Mouse (Mus musculus) midbrain, embryonic 15.5 days (tissue): ENCODE data around the gene Fbxo34. TPM values are rescaled to one million over a fixed set of nuclear protein-coding genes. Genes with fewer than 3 reads are reported as not detected.

Experiments
- ATAC-seq: fragments of 200-750 bp; cut with Nextera tagmentation; replicated peaks from 2 replicates; pipeline ENCODE4 v1.8.0; 2017; ENCODE audit warnings: moderate TSS enrichment
- H3K27ac ChIP-seq: fragments of 300-500 bp; sonication (generic); 2 replicates; pipeline ENCODE4 v1.5.1; 2015; ENCODE audit warnings: mild to moderate bottlenecking, inconsistent platforms
- H3K27me3 ChIP-seq: fragments of 300-500 bp; sonication (generic); replicated peaks from 2 replicates; pipeline ENCODE4 v1.6.1; 2015; ENCODE audit warnings: inconsistent platforms
- H3K36me3 ChIP-seq: fragments of 300-500 bp; sonication (generic); replicated peaks from 2 replicates; pipeline ENCODE4 v1.6.1; 2015; ENCODE audit warnings: inconsistent platforms
- H3K4me1 ChIP-seq: fragments of 300-500 bp; sonication (generic); 2 replicates; pipeline ENCODE4 v1.6.1; 2015; ENCODE audit warnings: inconsistent platforms
- H3K4me2 ChIP-seq: fragments of 300-500 bp; sonication (generic); 2 replicates; pipeline ENCODE4 v1.6.1; 2015; ENCODE audit warnings: inconsistent platforms, mild to moderate bottlenecking, moderate library complexity
- H3K4me3 ChIP-seq: fragments of 300-500 bp; sonication (generic); 2 replicates; pipeline ENCODE4 v1.5.1; 2015; ENCODE audit warnings: mild to moderate bottlenecking, inconsistent platforms
- H3K9ac ChIP-seq: fragments of 300-500 bp; sonication (generic); 2 replicates; pipeline ENCODE4 v1.6.1; 2015; ENCODE audit warnings: mild to moderate bottlenecking, inconsistent platforms
- H3K9me3 ChIP-seq: fragments of 300-500 bp; sonication (generic); 2 replicates; pipeline ENCODE4 v1.6.1; 2016; ENCODE audit warnings: inconsistent platforms
- WGBS: fragments of 180-500 bp; shearing (Covaris S2); methylation state at CpG from one replicate; pipeline ENCODE4 v1.1.7; 2015; ENCODE audit warnings: mixed read lengths; 5-methylcytosine and 5-hydroxymethylcytosine counted together
- polyA plus RNA-seq: library from polyadenylated mRNA; unstranded; fragments of >200 nt; fragmentation: Nextera tagmentation; extraction: Ambion mirVana; gene quantifications from 2 replicates; pipeline ENCODE4 v1.2.1, GENCODE M21; 2015

Gene Fbxo34
- polyA plus RNA-seq, 1 experiment from 2014 or later, result 31.9 TPM

GRCm38 (mm10) chr14:47504036-47504435, 53.8 kb downstream of the Fbxo34 start:
- no peaks in the 10 kb centered on the region for H3K36me3 ChIP-seq
- no peak overlapping the region for H3K9ac ChIP-seq
- no peak overlapping the region for H3K4me3 ChIP-seq
- no peak overlapping the region for H3K4me2 ChIP-seq
- no peak for ATAC-seq
- no peak overlapping the region for H3K27ac ChIP-seq
- H3K9me3 ChIP-seq, result no peaks in the 10 kb centered on the region
- 95% methylated on average over 3 of the region's 3 CpGs for WGBS
- no peaks in the 10 kb centered on the region for H3K27me3 ChIP-seq
- no peaks in the 10 kb centered on the region for H3K4me1 ChIP-seq

- Histone ChIP-seq H3K9ac (no peak overlapping the region), H3K27ac (no peak overlapping the region), H3K9me3 (no peaks in the 10 kb centered on the region), H3K27me3 (no peaks in the 10 kb centered on the region), H3K4me2 (no peak overlapping the region), H3K4me1 (no peaks in the 10 kb centered on the region), H3K36me3 (no peaks in the 10 kb centered on the region), H3K4me3 (no peak overlapping the region)
- 94% methylated on average over 5 of the region's 5 CpGs for WGBS
- no peak for ATAC-seq
These were observed 56.5 kb downstream of the Fbxo34 start for GRCm38 (mm10) chr14:47506676-47507075.

GRCm38 (mm10) chr14:47508035-47508434, 57.8 kb downstream of the Fbxo34 start:
- Histone ChIP-seq H3K4me1 (no peaks in the 10 kb centered on the region), H3K36me3 (no peaks in the 10 kb centered on the region), H3K9ac (no peak overlapping the region), H3K9me3 (no peaks in the 10 kb centered on the region), H3K27me3 (no peaks in the 10 kb centered on the region), H3K27ac (no peak overlapping the region), H3K4me3 (no peak overlapping the region), H3K4me2 (no peak overlapping the region)
- ATAC-seq, result no peak

- H3K27me3 ChIP-seq, result no peaks in the 10 kb centered on the region
- no peak overlapping the region for H3K9ac ChIP-seq
- no peaks in the 10 kb centered on the region for H3K36me3 ChIP-seq
- no peaks in the 10 kb centered on the region for H3K9me3 ChIP-seq
- no peak overlapping the region for H3K4me2 ChIP-seq
- WGBS, result 92% methylated on average over 4 of the region's 4 CpGs
- ATAC-seq, result no peak
- H3K4me1 ChIP-seq, result no peaks in the 10 kb centered on the region
- no peak overlapping the region for H3K4me3 ChIP-seq
- H3K27ac ChIP-seq, result no peak overlapping the region
These were observed 60.0 kb downstream of the Fbxo34 start for GRCm38 (mm10) chr14:47510244-47510643.

- no peaks in the 10 kb centered on the region for H3K27me3 ChIP-seq
- no peaks in the 10 kb centered on the region for H3K36me3 ChIP-seq
- H3K4me3 ChIP-seq, result no peak overlapping the region
- 89% methylated on average over 3 of the region's 3 CpGs for WGBS
- no peak overlapping the region for H3K4me2 ChIP-seq
- H3K4me1 ChIP-seq, result no peaks in the 10 kb centered on the region
- H3K9me3 ChIP-seq, result no peaks in the 10 kb centered on the region
- no peak overlapping the region for H3K9ac ChIP-seq
- ATAC-seq, result no peak
- H3K27ac ChIP-seq, result no peak overlapping the region
These were observed 63.4 kb downstream of the Fbxo34 start for GRCm38 (mm10) chr14:47513606-47514005.

- no peak for ATAC-seq
- Histone ChIP-seq H3K27ac (no peak overlapping the region), H3K27me3 (no peaks in the 10 kb centered on the region), H3K4me1 (no peaks in the 10 kb centered on the region), H3K4me2 (no peak overlapping the region), H3K36me3 (no peaks in the 10 kb centered on the region), H3K4me3 (no peak overlapping the region), H3K9ac (no peak overlapping the region), H3K9me3 (no peaks in the 10 kb centered on the region)
- 69% methylated on average over 7 of the region's 7 CpGs for WGBS
These were observed 64.7 kb downstream of the Fbxo34 start for GRCm38 (mm10) chr14:47514816-47515453.

GRCm38 (mm10) chr14:47515636-47516035, 65.4 kb downstream of the Fbxo34 start:
- 92% methylated on average over 8 of the region's 8 CpGs for WGBS
- no peak for ATAC-seq
- no peaks in the 10 kb centered on the region for H3K36me3 ChIP-seq
- H3K9ac ChIP-seq, result no peak overlapping the region
- no peak overlapping the region for H3K4me3 ChIP-seq
- H3K4me2 ChIP-seq, result no peak overlapping the region
- H3K27ac ChIP-seq, result no peak overlapping the region
- H3K9me3 ChIP-seq, result no peaks in the 10 kb centered on the region
- H3K4me1 ChIP-seq, result no peaks in the 10 kb centered on the region
- no peaks in the 10 kb centered on the region for H3K27me3 ChIP-seq

- Histone ChIP-seq H3K4me1 (no peaks in the 10 kb centered on the region), H3K27me3 (no peaks in the 10 kb centered on the region), H3K27ac (no peak overlapping the region), H3K4me3 (no peak overlapping the region), H3K9ac (no peak overlapping the region), H3K9me3 (no peaks in the 10 kb centered on the region), H3K36me3 (no peaks in the 10 kb centered on the region), H3K4me2 (no peak overlapping the region)
- WGBS, result 92% methylated on average over 6 of the region's 6 CpGs
- ATAC-seq, result no peak
These were observed 66.5 kb downstream of the Fbxo34 start for GRCm38 (mm10) chr14:47516755-47517154.

- H3K9ac ChIP-seq, result no peak overlapping the region
- no peak overlapping the region for H3K4me3 ChIP-seq
- no peaks in the 10 kb centered on the region for H3K4me1 ChIP-seq
- H3K9me3 ChIP-seq, result no peaks in the 10 kb centered on the region
- no peak overlapping the region for H3K4me2 ChIP-seq
- H3K36me3 ChIP-seq, result no peaks in the 10 kb centered on the region
- H3K27ac ChIP-seq, result no peak overlapping the region
- no peaks in the 10 kb centered on the region for H3K27me3 ChIP-seq
- WGBS, result 94% methylated on average over 6 of the region's 6 CpGs
- no peak for ATAC-seq
These were observed 68.4 kb downstream of the Fbxo34 start for GRCm38 (mm10) chr14:47518619-47519018.

GRCm38 (mm10) chr14:47520751-47521449, 70.7 kb downstream of the Fbxo34 start:
- Histone ChIP-seq H3K27ac (no peak overlapping the region), H3K4me1 (no peaks in the 10 kb centered on the region), H3K4me2 (no peak overlapping the region), H3K36me3 (no peaks in the 10 kb centered on the region), H3K9ac (no peak overlapping the region), H3K4me3 (no peak overlapping the region), H3K9me3 (no peaks in the 10 kb centered on the region), H3K27me3 (no peaks in the 10 kb centered on the region)
- 83% methylated on average over 13 of the region's 13 CpGs for WGBS
- no peak for ATAC-seq

- Histone ChIP-seq H3K9ac (no peak overlapping the region), H3K27ac (no peak overlapping the region), H3K4me1 (no peaks in the 10 kb centered on the region), H3K4me3 (no peak overlapping the region), H3K9me3 (no peaks in the 10 kb centered on the region), H3K27me3 (no peaks in the 10 kb centered on the region), H3K36me3 (no peaks in the 10 kb centered on the region), H3K4me2 (no peak overlapping the region)
- 91% methylated on average over 1 of the region's 1 CpGs for whole genome bisulfite sequencing
- ATAC-seq, result no peak
These were observed 71.4 kb downstream of the Fbxo34 start for GRCm38 (mm10) chr14:47521609-47522008.

- ATAC-seq, result no peak
- no peaks in the 10 kb centered on the region for H3K4me1 ChIP-seq
- WGBS, result 82% methylated on average over 7 of the region's 7 CpGs
These were observed 72.1 kb downstream of the Fbxo34 start for GRCm38 (mm10) chr14:47522301-47522700.

GRCm38 (mm10) chr14:47525374-47525773, 75.2 kb downstream of the Fbxo34 start:
- Histone ChIP-seq H3K4me3 (no peak overlapping the region), H3K4me2 (no peak overlapping the region), H3K27ac (no peak overlapping the region), H3K27me3 (no peaks in the 10 kb centered on the region), H3K9ac (no peak overlapping the region), H3K4me1 (no peaks in the 10 kb centered on the region), H3K36me3 (no peaks in the 10 kb centered on the region), H3K9me3 (no peaks in the 10 kb centered on the region)
- 89% methylated on average over 8 of the region's 8 CpGs for WGBS
- ATAC-seq, result no peak

More at GRCm38 (mm10) chr14:47522301-47522700, 72.1 kb downstream of the Fbxo34 start:
- Histone ChIP-seq H3K4me3 (no peak overlapping the region), H3K36me3 (no peaks in the 10 kb centered on the region), H3K9ac (no peak overlapping the region), H3K27me3 (no peaks in the 10 kb centered on the region), H3K9me3 (no peaks in the 10 kb centered on the region), H3K4me2 (no peak overlapping the region), H3K27ac (no peak overlapping the region)
